Mouse (Mus musculus) liver, embryonic 13.5 days (tissue): ENCODE data around the gene Iqcn. TPM values are rescaled to one million over a fixed set of nuclear protein-coding genes. Genes with fewer than 3 reads are reported as not detected.
A peak's percentile ranks its signal among the peaks of the same experiment; 100 is the strongest.

Source experiments
- ATAC-seq: fragments of 200-750 bp; cut with Nextera tagmentation; 2 replicates; pipeline ENCODE4 v1.8.0; 2017; ENCODE audit warnings: low read depth, mild to moderate bottlenecking, moderate number of reproducible peaks, moderate library complexity
- DNase-seq: peaks from one replicate; pipeline ENCODE4 v3.0.0; 2022
- H3K27ac ChIP-seq: fragments of 300-500 bp; sonication (generic); 2 replicates; pipeline ENCODE4 v1.5.1; 2015; ENCODE audit warnings: moderate library complexity, mild to moderate bottlenecking, inconsistent platforms
- H3K27me3 ChIP-seq: fragments of 300-500 bp; sonication (generic); 2 replicates; pipeline ENCODE4 v1.6.1; 2015; ENCODE audit warnings: mild to moderate bottlenecking, inconsistent platforms
- H3K36me3 ChIP-seq: fragments of 300-500 bp; sonication (generic); 2 replicates; pipeline ENCODE4 v1.6.1; 2015; ENCODE audit warnings: mild to moderate bottlenecking, inconsistent platforms
- H3K4me1 ChIP-seq: fragments of 300-500 bp; sonication (generic); replicated peaks from 2 replicates; pipeline ENCODE4 v1.6.1; 2015; ENCODE audit warnings: inconsistent platforms
- H3K4me2 ChIP-seq: fragments of 300-500 bp; sonication (generic); 2 replicates; pipeline ENCODE4 v1.6.1; 2015; ENCODE audit warnings: inconsistent platforms, mild to moderate bottlenecking, moderate library complexity
- H3K4me3 ChIP-seq: fragments of 300-500 bp; sonication (generic); replicated peaks from 2 replicates; pipeline ENCODE4 v1.5.1; 2015; ENCODE audit warnings: mild to moderate bottlenecking, inconsistent platforms
- H3K9ac ChIP-seq: fragments of 300-500 bp; sonication (generic); 2 replicates; pipeline ENCODE4 v1.6.1; 2015; ENCODE audit warnings: mild to moderate bottlenecking, inconsistent platforms
- H3K9me3 ChIP-seq: fragments of 300-500 bp; sonication (generic); replicated peaks from 2 replicates; pipeline ENCODE4 v1.6.1; 2016; ENCODE audit warnings: inconsistent platforms
- WGBS: fragments of 180-500 bp; shearing (Covaris S2); methylation state at CpG from one replicate; pipeline ENCODE4 v1.1.7; 2015; ENCODE audit not compliant: insufficient replicate concordance; 5-methylcytosine and 5-hydroxymethylcytosine counted together
- polyA plus RNA-seq: library from polyadenylated mRNA; unstranded; fragments of >200 nt; fragmentation: Nextera tagmentation; extraction: Ambion mirVana; gene quantifications from 2 replicates; pipeline ENCODE4 v1.2.1, GENCODE M21; 2015

The Iqcn gene
- polyA plus RNA-seq, 1 experiment from 2014 or later, result not detected

GRCm38 (mm10) chr8:70665599-70665998 lies 37.7 kb upstream of the Iqcn start:
- 75% methylated on average over 2 of the region's 2 CpGs for WGBS
- no peaks in the 10 kb centered on the region for H3K9me3 ChIP-seq
- peaks cover 28% of the 10 kb centered on the region for H3K4me1 ChIP-seq
- H3K4me2 ChIP-seq, result no peak overlapping the region
- no peak overlapping the region for H3K4me3 ChIP-seq
- peak overlapping the region; percentile 14; the same call in 1 of the 2 replicates for H3K27ac ChIP-seq
- no peaks in the 10 kb centered on the region for H3K27me3 ChIP-seq
- ATAC-seq (peak; percentile 62), DNase-seq (no peak)
- no peaks in the 10 kb centered on the region for H3K36me3 ChIP-seq
- H3K9ac ChIP-seq, result no peak overlapping the region

GRCm38 (mm10) chr8:70667071-70667470 lies 36.2 kb upstream of the Iqcn start:
- no peaks in the 10 kb centered on the region for H3K36me3 ChIP-seq
- no peaks in the 10 kb centered on the region for H3K27me3 ChIP-seq
- H3K4me2 ChIP-seq, result no peak overlapping the region
- ATAC-seq, result peak; percentile 57; the same call in 1 of the 2 replicates
- no peak for DNase-seq
- H3K27ac ChIP-seq, result no peak overlapping the region
- no peak overlapping the region for H3K9ac ChIP-seq
- 60% methylated on average over 5 of the region's 5 CpGs for WGBS
- H3K4me1 ChIP-seq, result peaks cover 29% of the 10 kb centered on the region
- no peak overlapping the region for H3K4me3 ChIP-seq
- no peaks in the 10 kb centered on the region for H3K9me3 ChIP-seq

GRCm38 (mm10) chr8:70671615-70672324 lies 31.5 kb upstream of the Iqcn start:
- WGBS, result 71% methylated on average over 10 of the region's 10 CpGs
- H3K4me3 ChIP-seq, result no peak overlapping the region
- ATAC-seq, result no peak
- peak overlapping the region; percentile 74; the same call in 1 of the 2 replicates for H3K4me2 ChIP-seq
- no peaks in the 10 kb centered on the region for H3K9me3 ChIP-seq
- no peak for DNase-seq
- peak overlapping the region; percentile 76; the same call in 1 of the 2 replicates for H3K9ac ChIP-seq
- H3K36me3 ChIP-seq, result peaks cover 9% of the 10 kb centered on the region
- 0 out of 2 replicates have a peak overlapping the region, but pooled peaks have one; percentile 92 for H3K27ac ChIP-seq
- no peaks in the 10 kb centered on the region for H3K27me3 ChIP-seq
- H3K4me1 ChIP-seq, result peaks cover 58% of the 10 kb centered on the region

GRCm38 (mm10) chr8:70672325-70673078 lies 30.8 kb upstream of the Iqcn start:
- no peak for DNase-seq
- H3K9ac ChIP-seq, result peak overlapping the region; percentile 76
- H3K4me2 ChIP-seq, result peak overlapping the region; percentile 74
- peak overlapping the region; percentile 92 for H3K27ac ChIP-seq
- H3K36me3 ChIP-seq, result peaks cover 15% of the 10 kb centered on the region
- 34% methylated on average over 19 of the region's 19 CpGs for WGBS
- H3K27me3 ChIP-seq, result no peaks in the 10 kb centered on the region
- H3K9me3 ChIP-seq, result no peaks in the 10 kb centered on the region
- H3K4me1 ChIP-seq, result peaks cover 59% of the 10 kb centered on the region
- ATAC-seq, result peak; percentile 3; the same call in 1 of the 2 replicates
- peak overlapping the region; percentile 70 for H3K4me3 ChIP-seq

GRCm38 (mm10) chr8:70673079-70673856 lies 30.0 kb upstream of the Iqcn start, which contains the start of gene Lsm4:
Gene Lsm4, plus strand, starts transcription at chr8:70673248.
- under 1% methylated on average over 60 of the region's 60 CpGs for WGBS
- H3K36me3 ChIP-seq, result peaks cover 23% of the 10 kb centered on the region
- H3K4me3 ChIP-seq, result peak within 1 kb of the TSS; percentile 70
- peak; percentile 91 for ATAC-seq
- H3K9me3 ChIP-seq, result no peaks in the 10 kb centered on the region
- H3K27ac ChIP-seq, result peak within 1 kb of the TSS; percentile 92
- no peaks in the 10 kb centered on the region for H3K27me3 ChIP-seq
- H3K9ac ChIP-seq, result peak within 1 kb of the TSS; percentile 76
- peak; percentile 98 for DNase-seq
- H3K4me2 ChIP-seq, result peak within 1 kb of the TSS; percentile 87
- H3K4me1 ChIP-seq, result peaks cover 66% of the 10 kb centered on the region

- Histone ChIP-seq H3K36me3 (peaks cover 31% of the 10 kb centered on the region), H3K9me3 (no peaks in the 10 kb centered on the region), H3K9ac (peak overlapping the region; percentile 76), H3K27me3 (no peaks in the 10 kb centered on the region), H3K4me1 (peaks cover 75% of the 10 kb centered on the region), H3K4me2 (peak overlapping the region; percentile 87), H3K27ac (peak overlapping the region; percentile 92), H3K4me3 (peak overlapping the region; percentile 70)
- ATAC-seq (no peak), DNase-seq (no peak)
- WGBS, result 68% methylated on average over 3 of the region's 3 CpGs
These were observed 29.1 kb upstream of the Iqcn start for GRCm38 (mm10) chr8:70674109-70674508.

- H3K9me3 ChIP-seq, result no peaks in the 10 kb centered on the region
- H3K4me3 ChIP-seq, result peak overlapping the region; percentile 70
- H3K27me3 ChIP-seq, result no peaks in the 10 kb centered on the region
- peaks cover 81% of the 10 kb centered on the region for H3K4me1 ChIP-seq
- H3K4me2 ChIP-seq, result peak overlapping the region; percentile 87
- no peak for DNase-seq
- WGBS, result 27% methylated on average over 4 of the region's 4 CpGs
- H3K9ac ChIP-seq, result peak overlapping the region; percentile 76
- peak; percentile 6; the same call in 1 of the 2 replicates for ATAC-seq
- H3K36me3 ChIP-seq, result peaks cover 37% of the 10 kb centered on the region
- H3K27ac ChIP-seq, result peak overlapping the region; percentile 92
These were observed 28.5 kb upstream of the Iqcn start for GRCm38 (mm10) chr8:70674716-70675115.

- Histone ChIP-seq H3K4me2 (peak overlapping the region; percentile 87; the same call in 1 of the 2 replicates), H3K4me3 (no peak overlapping the region), H3K36me3 (peaks cover 43% of the 10 kb centered on the region), H3K9me3 (no peaks in the 10 kb centered on the region), H3K9ac (peak overlapping the region; percentile 76), H3K27me3 (no peaks in the 10 kb centered on the region), H3K27ac (peak overlapping the region; percentile 92), H3K4me1 (peaks cover 87% of the 10 kb centered on the region)
- WGBS, result 44% methylated on average over 1 of the region's 1 CpGs
- ATAC-seq, result no peak
- no peak for DNase-seq
These were observed 27.9 kb upstream of the Iqcn start for GRCm38 (mm10) chr8:70675336-70675735.

GRCm38 (mm10) chr8:70677451-70678080 lies 25.7 kb upstream of the Iqcn start:
- Histone ChIP-seq H3K27ac (peak overlapping the region; percentile 80), H3K9ac (peak overlapping the region; percentile 59), H3K4me3 (peak overlapping the region; percentile 27), H3K9me3 (no peaks in the 10 kb centered on the region), H3K36me3 (peaks cover 44% of the 10 kb centered on the region), H3K4me1 (peaks cover 91% of the 10 kb centered on the region), H3K4me2 (peak overlapping the region; percentile 57), H3K27me3 (peaks cover 2% of the 10 kb centered on the region; the same call in 1 of the 2 replicates)
- WGBS, result 81% methylated on average over 15 of the region's 15 CpGs
- DNase-seq (no peak), ATAC-seq (peak; percentile 10; the same call in 1 of the 2 replicates)

GRCm38 (mm10) chr8:70678679-70679078 lies 24.6 kb upstream of the Iqcn start:
- Histone ChIP-seq H3K9me3 (no peaks in the 10 kb centered on the region), H3K4me1 (peaks cover 90% of the 10 kb centered on the region), H3K4me3 (no peak overlapping the region), H3K9ac (peak overlapping the region; percentile 26; the same call in 1 of the 2 replicates), H3K36me3 (peaks cover 44% of the 10 kb centered on the region), H3K27ac (peak overlapping the region; percentile 80), H3K27me3 (peaks cover 2% of the 10 kb centered on the region; the same call in 1 of the 2 replicates), H3K4me2 (no peak overlapping the region)
- ATAC-seq, result no peak
- no peak for DNase-seq
